Mouse (Mus musculus) heart, postnatal 0 days (tissue): ENCODE measurements around the gene Kirrel. TPM values are rescaled to one million over a fixed set of nuclear protein-coding genes. Genes with fewer than 3 reads are reported as not detected.
A peak's percentile ranks its signal among the peaks of the same experiment; 100 is the strongest.

Experiments used
- ATAC-seq: fragments of 200-750 bp; cut with Nextera tagmentation; 2 replicates; pipeline ENCODE4 v1.8.0; 2017; ENCODE audit warnings: low read depth, moderate number of reproducible peaks, moderate library complexity; ENCODE audit not compliant: insufficient read depth
- DNase-seq: peaks from one replicate; pipeline ENCODE4 v3.0.0-alpha.2; 2016; ENCODE audit warnings: low spot score
- H3K27ac ChIP-seq: fragments of 300-500 bp; sonication (generic); 2 replicates; pipeline ENCODE4 v1.5.1; 2014; ENCODE audit warnings: low read depth, mild to moderate bottlenecking
- H3K27me3 ChIP-seq: fragments of 300-500 bp; sonication (generic); 2 replicates; pipeline ENCODE4 v1.6.1; 2014; ENCODE audit warnings: low read length, mixed read lengths; ENCODE audit not compliant: control insufficient read depth, insufficient read depth
- H3K36me3 ChIP-seq: fragments of 300-500 bp; sonication (generic); replicated peaks from 2 replicates; pipeline ENCODE4 v1.6.1; 2014; ENCODE audit warnings: low read length, mixed read lengths; ENCODE audit not compliant: control insufficient read depth, insufficient read depth
- H3K4me1 ChIP-seq: fragments of 300-500 bp; sonication (generic); 2 replicates; pipeline ENCODE4 v1.6.1; 2014; ENCODE audit warnings: antibody characterized with exemption; ENCODE audit not compliant: control insufficient read depth, insufficient read depth
- H3K4me2 ChIP-seq: fragments of 300-500 bp; sonication (generic); 2 replicates; pipeline ENCODE4 v1.6.1; 2014; ENCODE audit warnings: low read depth, mild to moderate bottlenecking, low read length, moderate library complexity
- H3K4me3 ChIP-seq: fragments of 300-500 bp; sonication (generic); 2 replicates; pipeline ENCODE4 v1.5.1; 2014; ENCODE audit warnings: low read depth, low read length
- H3K9ac ChIP-seq: fragments of 300-500 bp; sonication (generic); replicated peaks from 2 replicates; pipeline ENCODE4 v1.6.1; 2014; ENCODE audit warnings: low read depth, low read length, mixed read lengths
- H3K9me3 ChIP-seq: fragments of 300-500 bp; sonication (generic); replicated peaks from 2 replicates; pipeline ENCODE4 v1.6.1; 2016; ENCODE audit warnings: low read length; ENCODE audit not compliant: control insufficient read depth
- CTCF ChIP-seq: IDR thresholded peaks from 2 replicates; pipeline ENCODE4 v1.5.1; 2016; ENCODE audit warnings: antibody characterized with exemption, control low read depth, low read depth
- EP300 ChIP-seq: IDR thresholded peaks from 2 replicates; pipeline ENCODE4 v1.6.1; 2016; ENCODE audit warnings: antibody characterized with exemption, low read depth
- WGBS: fragments of 180-500 bp; shearing (Covaris S2); extraction: QIAGEN DNeasy Blood & Tissue Kit; methylation state at CpG from one replicate; pipeline ENCODE4 v1.1.7; 2014; 5-methylcytosine and 5-hydroxymethylcytosine counted together
- polyA plus RNA-seq: library from polyadenylated mRNA; unstranded; fragments of >200 nt; fragmentation: Nextera tagmentation; extraction: Ambion mirVana; gene quantifications from 2 replicates; pipeline ENCODE4 v1.2.1, GENCODE M21; 2015
- total RNA-seq: library from RNA; depleted of rRNA; stranded (reverse); fragments of >200 nt; gene quantifications from 2 replicates; pipeline ENCODE4 v1.2.3, GENCODE M21; 2014; ENCODE audit warnings: low replicate concordance

Gene Kirrel
- total and polyA plus RNA-seq, 2 experiments from 2014 or later = 3.5 to 13.9 TPM

GRCm38 (mm10) chr3:87153038-87153437 lies 21.5 kb downstream of the Kirrel start:
- Histone ChIP-seq H3K27me3 (no peaks in the 10 kb centered on the region), H3K4me2 (no peak overlapping the region), H3K27ac (peak overlapping the region; percentile 93), H3K36me3 (no peaks in the 10 kb centered on the region), H3K4me1 (peaks cover 53% of the 10 kb centered on the region), H3K9me3 (no peaks in the 10 kb centered on the region), H3K9ac (no peak overlapping the region), H3K4me3 (no peak overlapping the region)
- 21% methylated on average over 2 of the region's 2 CpGs for WGBS
- DNase-seq = no peak
- TF ChIP-seq EP300 (no peak), CTCF (no peak)
- ATAC-seq = no peak

DNA sequence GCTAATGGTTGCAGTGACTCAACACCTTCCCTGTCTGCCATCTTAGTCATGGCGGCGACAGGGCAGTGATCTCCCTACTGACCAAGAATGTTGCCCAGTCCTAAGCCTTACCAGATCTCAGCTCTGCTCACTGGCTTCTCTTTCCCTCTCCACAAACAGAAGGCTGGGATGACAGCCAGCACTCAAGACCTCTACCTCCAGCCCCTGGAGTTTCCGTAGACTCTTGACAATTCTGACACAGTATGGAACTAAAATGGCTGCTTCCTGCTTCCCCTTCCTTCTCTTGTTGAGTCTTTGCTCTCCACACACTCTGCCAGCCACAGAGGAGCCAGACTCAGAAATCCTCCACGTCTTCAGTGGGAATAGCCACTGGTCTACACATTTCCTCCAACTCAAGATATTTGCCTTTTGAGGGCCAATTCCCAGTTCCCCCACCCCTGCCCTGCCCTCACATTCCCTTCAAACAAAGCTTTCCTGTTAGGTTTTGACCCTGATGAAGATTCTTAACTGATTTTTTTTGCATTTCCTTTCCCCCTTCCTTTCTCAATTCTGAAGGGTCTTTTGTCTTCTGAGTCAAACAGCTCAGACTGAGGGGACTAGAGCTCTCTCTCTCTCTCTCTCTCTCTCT lies 22.3 kb downstream of the Kirrel start:
- no peak for DNase-seq
- Histone ChIP-seq H3K9me3 (no peaks in the 10 kb centered on the region), H3K4me2 (no peak overlapping the region), H3K4me3 (no peak overlapping the region), H3K27ac (peak overlapping the region; percentile 93), H3K9ac (no peak overlapping the region; the same call in 1 of the 2 replicates), H3K36me3 (no peaks in the 10 kb centered on the region), H3K27me3 (no peaks in the 10 kb centered on the region), H3K4me1 (peaks cover 46% of the 10 kb centered on the region)
- ATAC-seq = no peak
- WGBS = 53% methylated on average over 4 of the region's 4 CpGs
- TF ChIP-seq CTCF (no peak), EP300 (no peak)

DNA sequence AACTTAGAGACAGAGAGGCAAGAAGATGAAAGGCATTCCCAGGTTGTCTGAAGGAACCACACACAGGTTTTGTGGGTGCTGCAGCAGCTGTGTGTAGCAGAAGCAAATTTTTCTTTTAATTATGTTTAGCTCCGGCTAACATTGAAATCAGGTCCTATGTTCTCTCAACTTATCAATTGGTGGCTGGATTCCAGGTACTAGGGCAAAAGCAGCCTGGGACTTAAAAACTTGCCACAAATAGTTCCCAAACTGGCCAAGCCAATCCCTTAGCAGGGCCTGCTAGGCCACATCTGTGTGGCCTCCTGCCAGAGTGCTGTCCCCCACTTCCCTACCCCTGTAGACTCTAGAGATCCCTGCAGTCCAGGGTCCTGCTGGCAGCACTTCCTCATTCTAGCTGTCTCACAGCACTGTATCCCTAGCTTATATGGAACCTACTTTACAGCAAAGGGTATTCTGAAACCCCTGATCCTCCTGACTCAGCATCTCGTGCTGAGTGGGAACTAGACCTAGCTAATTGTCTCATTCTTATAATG lies 23.2 kb downstream of the Kirrel start:
- 32% methylated on average over 2 of the region's 2 CpGs for WGBS
- Histone ChIP-seq H3K27ac (peak overlapping the region; percentile 93), H3K27me3 (no peaks in the 10 kb centered on the region), H3K9me3 (no peaks in the 10 kb centered on the region), H3K36me3 (no peaks in the 10 kb centered on the region), H3K4me1 (peaks cover 46% of the 10 kb centered on the region), H3K4me3 (no peak overlapping the region), H3K9ac (no peak overlapping the region), H3K4me2 (peak overlapping the region; percentile 25; the same call in 1 of the 2 replicates)
- ATAC-seq (no peak), DNase-seq (no peak)
- TF ChIP-seq CTCF (no peak), EP300 (no peak)

DNA sequence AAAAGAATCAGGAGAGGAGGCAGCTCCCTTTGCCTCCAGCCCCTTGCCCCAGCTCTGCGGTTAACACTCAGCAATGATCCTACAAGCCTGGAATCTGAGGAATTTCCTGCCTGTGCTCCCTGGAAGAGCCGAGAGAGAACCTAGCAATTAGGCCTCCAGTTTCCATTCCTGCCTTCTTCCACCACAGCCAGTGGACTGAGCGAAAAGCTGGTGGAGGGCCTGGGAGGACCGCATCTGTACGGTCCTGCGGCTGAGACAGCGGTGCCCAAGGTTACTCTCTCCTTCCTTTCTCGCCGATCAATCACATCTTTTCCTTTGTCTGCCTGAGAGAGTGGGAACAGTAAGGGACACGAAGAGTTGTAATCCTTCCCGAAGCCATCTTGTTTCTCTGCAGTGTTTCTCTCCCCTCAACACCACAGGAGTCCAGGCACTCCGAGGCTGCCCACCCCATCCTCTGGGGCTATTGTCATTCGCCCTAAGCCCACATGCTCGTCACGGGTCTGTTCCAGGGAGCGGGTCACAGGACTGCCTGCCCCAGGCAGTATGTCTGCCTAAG lies 23.8 kb downstream of the Kirrel start:
- H3K9me3 ChIP-seq = no peaks in the 10 kb centered on the region
- peak overlapping the region; percentile 93 for H3K27ac ChIP-seq
- 5% methylated on average over 16 of the region's 16 CpGs for WGBS
- H3K9ac ChIP-seq = peak overlapping the region; percentile 40
- no peaks in the 10 kb centered on the region for H3K36me3 ChIP-seq
- H3K4me3 ChIP-seq = no peak overlapping the region
- DNase-seq (peak; percentile 80), ATAC-seq (peak; percentile 80)
- TF ChIP-seq EP300 (no peak), CTCF (no peak; the same call in 1 of the 2 replicates)
- no peaks in the 10 kb centered on the region for H3K27me3 ChIP-seq
- peaks cover 46% of the 10 kb centered on the region for H3K4me1 ChIP-seq
- H3K4me2 ChIP-seq = peak overlapping the region; percentile 25

DNA sequence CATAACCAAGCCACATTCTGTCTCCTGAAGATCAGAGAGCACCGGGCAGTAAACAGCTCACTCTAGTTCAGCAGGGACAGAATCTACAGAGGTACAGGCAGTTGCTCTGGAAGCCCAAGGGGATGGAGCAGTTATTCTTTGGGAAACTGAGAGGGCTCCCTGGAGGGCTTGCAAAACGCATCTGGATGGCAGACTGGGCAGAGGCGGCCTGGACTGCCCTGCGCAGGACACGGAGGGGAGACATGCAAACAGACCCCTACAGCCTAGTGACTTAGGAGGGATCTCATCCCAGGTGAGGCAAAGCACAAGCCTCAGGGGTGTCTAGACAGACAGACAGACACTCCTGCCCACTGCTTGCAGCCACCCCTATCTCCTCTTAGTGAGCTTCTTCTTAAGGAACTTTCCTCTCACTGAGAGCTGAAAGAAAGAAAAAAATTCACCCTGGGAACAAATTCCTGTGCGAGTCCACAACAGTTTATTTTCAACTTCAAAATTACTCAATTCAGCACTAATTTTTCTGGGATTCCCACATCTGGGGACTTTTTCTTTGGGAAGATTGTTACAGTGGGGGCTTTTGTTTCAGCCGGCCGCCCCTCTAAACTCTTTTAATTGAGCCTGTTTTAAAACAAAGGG lies 24.4 kb downstream of the Kirrel start:
- Histone ChIP-seq H3K9me3 (no peaks in the 10 kb centered on the region), H3K36me3 (no peaks in the 10 kb centered on the region), H3K27me3 (no peaks in the 10 kb centered on the region), H3K9ac (peak overlapping the region; percentile 40), H3K4me2 (peak overlapping the region; percentile 25; the same call in 1 of the 2 replicates), H3K4me1 (peaks cover 46% of the 10 kb centered on the region), H3K4me3 (no peak overlapping the region), H3K27ac (peak overlapping the region; percentile 93)
- TF ChIP-seq EP300 = no peak
- TF ChIP-seq CTCF = no peak
- ATAC-seq (no peak; the same call in 1 of the 2 replicates), DNase-seq (no peak)
- WGBS = 17% methylated on average over 8 of the region's 8 CpGs
